Mouse (Mus musculus) c-Kit-positive CD71-negative TER-119-negative erythroid progenitor cells, embryonic 14.5 days (primary cell): ENCODE measurements at regions not wholly inside any gene's neighbourhood (a gene's known extent, or its start where the extent isn't known, plus 50 kb on each side); places are given as distances from the start of the nearest gene placed in this dataset.
A peak's percentile ranks its signal among the peaks of the same experiment; 100 is the strongest.

Experiments used
- DNase-seq: peaks from one replicate; pipeline ENCODE4 v3.0.0-alpha.2; 2013; ENCODE audit warnings: low read depth

GRCm38 (mm10) chr3:56302346-56303185, 119.1 kb upstream of the Nbea start:
- no peak for DNase-seq

- DNase-seq: no peak
Measured at GRCm38 (mm10) chr3:56300769-56301168, 117.3 kb upstream of the Nbea start.

GRCm38 (mm10) chr3:56295578-56295977, 112.1 kb upstream of the Nbea start:
- DNase-seq: no peak

GRCm38 (mm10) chr3:56281507-56281906, 98.0 kb upstream of the Nbea start:
- peak; percentile 10 for DNase-seq

GRCm38 (mm10) chr3:56280330-56280957, 96.9 kb upstream of the Nbea start:
- DNase-seq: peak; percentile 30

- no peak for DNase-seq
Measured at GRCm38 (mm10) chr3:56272587-56272986, 89.1 kb upstream of the Nbea start.

- DNase-seq: no peak
Measured at GRCm38 (mm10) chr3:56270241-56270830, 86.8 kb upstream of the Nbea start.

- DNase-seq: no peak
Measured at GRCm38 (mm10) chr3:56261800-56262561, 78.5 kb upstream of the Nbea start.

GRCm38 (mm10) chr3:56256271-56256670, 72.8 kb upstream of the Nbea start:
- DNase-seq: no peak

GRCm38 (mm10) chr3:56244370-56244769, 60.9 kb upstream of the Nbea start:
- DNase-seq: no peak

- DNase-seq: no peak
Measured at GRCm38 (mm10) chr3:56238228-56238627, 54.7 kb upstream of the Nbea start.

GRCm38 (mm10) chr3:56236163-56236562, 52.7 kb upstream of the Nbea start:
- DNase-seq: no peak
